In the genomic region with DNA sequence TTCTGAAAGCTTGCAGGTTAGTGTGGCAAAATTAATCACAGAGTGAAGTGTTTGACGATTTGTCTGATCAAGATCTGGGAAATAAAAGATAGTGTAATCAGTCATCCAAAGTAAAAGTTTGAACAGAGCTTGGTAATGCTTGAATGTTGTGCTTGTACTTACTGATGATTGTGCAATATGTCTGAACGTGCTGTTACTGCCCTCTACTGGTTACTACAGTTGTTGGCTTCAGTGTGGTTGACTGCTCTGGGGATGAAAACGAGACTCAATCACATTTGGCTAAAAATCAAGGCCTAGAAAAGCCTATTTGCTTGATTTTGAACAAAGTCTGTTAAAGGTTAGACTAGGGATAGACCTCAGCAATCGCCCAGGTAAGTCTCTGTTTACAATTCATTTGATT, we compare ENCODE assay signal across 9 mouse cellular contexts.
DNase-seq lines count a peak whose midpoint lies in the region; ATAC-seq and TF ChIP-seq lines count a peak whose summit lies in the region.
"Had no signal": no experiment of that assay in that cellular context is flagged by ENCODE, and none has a peak within 500 bp of the region (broad histone marks: within the 10 kb centered on the region; RNA-seq: fewer than 3 reads in every experiment).

No protein-coding gene starts in this region.

- H3K4me1 ChIP-seq in forebrain, embryonic 15.5 days: no peaks in the 10 kb centered on the region
- H3K4me1 ChIP-seq in lung, embryonic 14.5 days (ENCODE audit: insufficient read depth): no peaks in the 10 kb centered on the region
- H3K4me1 ChIP-seq: limb, embryonic 12.5 days had no signal

- intact Hi-C loops in gastrocnemius, postnatal 36 days (cut with DNase I): loop anchor here (5.0 kb wide), 1 partner anchor 92 kb away; a partner anchor contains a TSS

- ATAC-seq in forebrain, embryonic 15.5 days (replicated peaks): peak; percentile 90
- peak; percentile 76; the same call in 1 of the 2 replicates for ATAC-seq in lung, embryonic 14.5 days (ENCODE audit: insufficient read depth)

- no peak overlapping the region for H3K27ac ChIP-seq in forebrain, embryonic 15.5 days (replicated peaks)
- no peak overlapping the region for H3K27ac ChIP-seq in lung, embryonic 14.5 days (ENCODE audit: low read depth)
- H3K27ac ChIP-seq: limb, embryonic 12.5 days had no signal

- peaks cover 26% of the 10 kb centered on the region for H3K36me3 ChIP-seq in forebrain, embryonic 15.5 days
- H3K36me3 ChIP-seq in lung, embryonic 14.5 days (ENCODE audit: insufficient read depth): peaks cover 25% of the 10 kb centered on the region

- no peaks in the 10 kb centered on the region for H3K9me3 ChIP-seq in forebrain, embryonic 15.5 days
- no peaks in the 10 kb centered on the region for H3K9me3 ChIP-seq in lung, embryonic 14.5 days (ENCODE audit: low read depth, low read length)
- H3K9me3 ChIP-seq: limb, embryonic 12.5 days had no signal

- no peak overlapping the region for H3K9ac ChIP-seq in forebrain, embryonic 15.5 days (replicated peaks)
- H3K9ac ChIP-seq in lung, embryonic 14.5 days: no peak overlapping the region
- H3K9ac ChIP-seq: limb, embryonic 12.5 days had no signal

- no peak overlapping the region for H3K4me2 ChIP-seq in forebrain, embryonic 15.5 days (replicated peaks)
- H3K4me2 ChIP-seq in lung, embryonic 14.5 days: no peak overlapping the region
- H3K4me2 ChIP-seq: limb, embryonic 12.5 days had no signal

- TF ChIP-seq CTCF in lung, embryonic 14.5 days (IDR thresholded peaks at IDR 0.05; ENCODE audit: low read depth): peak; percentile 74

- H3K27me3 ChIP-seq in forebrain, embryonic 15.5 days: no peaks in the 10 kb centered on the region
- H3K27me3 ChIP-seq in lung, embryonic 14.5 days (ENCODE audit: insufficient read depth, low read length): no peaks in the 10 kb centered on the region
- H3K27me3 ChIP-seq: limb, embryonic 12.5 days had no signal

- H3K4me3 ChIP-seq in forebrain, embryonic 15.5 days: no peak overlapping the region
- no peak overlapping the region for H3K4me3 ChIP-seq in lung, embryonic 14.5 days (ENCODE audit: low read depth, low read length)
- H3K4me3 ChIP-seq: limb, embryonic 12.5 days had no signal

- DNase-seq in gastrocnemius, adult 18-20 months (ENCODE audit: low spot score): peak; percentile 39
- DNase-seq in gastrocnemius, postnatal 36 days: no peak
- DNase-seq in CD4-positive helper T cell, adult 2 months (ENCODE audit: low read depth, low spot score): peak; percentile 53
- peak; percentile 16 for DNase-seq in c-Kit-positive CD71-negative TER-119-negative erythroid progenitor cells, embryonic 14.5 days (ENCODE audit: low read depth)
- DNase-seq in kidney, adult 8-10 months: peak; percentile 29 to 54
- peak; percentile 77 for DNase-seq in lung, embryonic 14.5 days
- peak; percentile 69 for DNase-seq in retina, postnatal 1 day

- WGBS in forebrain, embryonic 15.5 days: 50% methylated on average over 4 of the region's 4 CpGs
- 37% methylated on average over 4 of the region's 4 CpGs for WGBS in lung, embryonic 14.5 days

Comparison
In these comparisons a context has a peak if more than half of its experiments do, and no peak if none do; other contexts are left out.
1. DNase-seq: peak in gastrocnemius, adult 18-20 months (single experiment), CD4-positive helper T cell, adult 2 months (single experiment), c-Kit-positive CD71-negative TER-119-negative erythroid progenitor cells, embryonic 14.5 days (single experiment), kidney, adult 8-10 months (2 of 2), lung, embryonic 14.5 days (single experiment) and retina, postnatal 1 day (single experiment); none in gastrocnemius, postnatal 36 days (0 of 2).